Mouse (Mus musculus): ENCODE measurements around the gene Gm37419. TPM values are rescaled to one million over a fixed set of nuclear protein-coding genes. Genes with fewer than 3 reads are reported as not detected.

The Gm37419 gene
- not detected in 2 replicates for polyA plus RNA-seq (2015; fragmentation: Nextera tagmentation; extraction: Ambion mirVana)

GRCm38 (mm10) chr16:23988466-23989208 lies at the start of gene Gm37419, which contains the start of gene Bcl6:
TSS of gene Gm37419 (plus strand) at chr16:23988482.
TSS of gene Bcl6 (minus strand) at chr16:23988852.
- H3K27ac ChIP-seq (ENCODE audit: low read length) = peak within 1 kb of the TSS; percentile 96
- no peaks in the 10 kb centered on the region for H3K36me3 ChIP-seq (ENCODE audit: control insufficient read depth, insufficient read depth)
- H3K4me3 ChIP-seq (ENCODE audit: low read length) = peak within 1 kb of the TSS; percentile 91
- H3K9me3 ChIP-seq (replicated peaks; ENCODE audit: control insufficient read depth, low read length) = no peaks in the 10 kb centered on the region
- under 1% methylated on average over 68 of the region's 68 CpGs for WGBS
- H3K27me3 ChIP-seq (ENCODE audit: control insufficient read depth, insufficient read depth, low read length) = no peaks in the 10 kb centered on the region
- ATAC-seq (replicated peaks; ENCODE audit: extremely low read depth, insufficient read depth, low FRiP score) = peak; percentile 79
- H3K9ac ChIP-seq (ENCODE audit: low read length) = peak within 1 kb of the TSS; percentile 98
- peak within 1 kb of the TSS; percentile 98 for H3K4me2 ChIP-seq (ENCODE audit: low read depth, low read length)
- peaks cover 38% of the 10 kb centered on the region for H3K4me1 ChIP-seq (ENCODE audit: control insufficient read depth, insufficient read depth, low read length)

DNA sequence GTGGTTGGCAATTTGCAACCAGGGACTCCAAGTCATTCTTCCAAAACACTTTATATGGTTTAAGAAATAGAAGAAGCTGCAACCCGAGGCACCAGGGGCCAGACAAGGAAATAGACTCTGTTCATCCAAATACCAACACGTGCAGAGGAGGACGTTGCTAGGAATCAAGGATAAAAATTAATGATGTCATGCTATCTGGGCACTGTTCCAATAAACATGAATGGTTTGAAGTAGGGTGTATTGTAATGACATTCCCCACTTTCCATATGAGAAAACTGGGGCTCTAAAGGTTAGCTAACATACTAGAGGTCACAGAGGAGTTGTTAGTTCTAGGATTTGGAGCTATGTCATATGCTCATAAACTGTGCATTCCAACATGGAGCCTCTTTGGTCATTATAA lies 43.5 kb upstream of the Gm37419 start:
- Histone ChIP-seq H3K4me2 (ENCODE audit: low read depth, low read length) (no peak overlapping the region), H3K36me3 (ENCODE audit: control insufficient read depth, insufficient read depth) (no peaks in the 10 kb centered on the region), H3K4me1 (ENCODE audit: control insufficient read depth, insufficient read depth, low read length) (no peaks in the 10 kb centered on the region), H3K9me3 (replicated peaks; ENCODE audit: control insufficient read depth, low read length) (no peaks in the 10 kb centered on the region), H3K4me3 (ENCODE audit: low read length) (no peak overlapping the region), H3K27me3 (ENCODE audit: control insufficient read depth, insufficient read depth, low read length) (no peaks in the 10 kb centered on the region), H3K9ac (ENCODE audit: low read length) (no peak overlapping the region), H3K27ac (ENCODE audit: low read length) (no peak overlapping the region)
- WGBS = 12% methylated on average over 3 of the region's 3 CpGs
- no peak for ATAC-seq (replicated peaks; ENCODE audit: extremely low read depth, insufficient read depth, low FRiP score)

DNA sequence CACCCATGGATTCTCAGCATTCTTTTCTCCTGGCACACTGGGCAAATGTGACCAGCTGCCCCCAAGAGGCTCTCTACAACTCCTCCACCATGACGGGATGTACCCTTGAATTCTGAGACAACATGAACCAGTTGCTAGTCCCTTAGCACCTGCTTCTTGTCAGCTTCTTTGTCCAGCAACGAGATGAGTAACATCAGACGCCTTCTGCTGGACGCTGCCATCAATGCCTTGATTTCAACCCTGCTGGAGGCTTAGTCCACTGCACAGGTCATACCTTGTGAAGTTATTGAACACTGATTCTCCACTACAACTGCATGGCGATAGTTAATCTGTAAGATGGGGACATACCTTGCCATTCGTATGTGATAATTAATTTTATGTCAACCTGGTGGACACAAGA lies 40.6 kb upstream of the Gm37419 start:
- H3K27ac ChIP-seq (ENCODE audit: low read length) = no peak overlapping the region
- ATAC-seq (replicated peaks; ENCODE audit: extremely low read depth, insufficient read depth, low FRiP score) = no peak
- H3K27me3 ChIP-seq (ENCODE audit: control insufficient read depth, insufficient read depth, low read length) = no peaks in the 10 kb centered on the region
- no peaks in the 10 kb centered on the region for H3K4me1 ChIP-seq (ENCODE audit: control insufficient read depth, insufficient read depth, low read length)
- H3K4me3 ChIP-seq (ENCODE audit: low read length) = no peak overlapping the region
- H3K36me3 ChIP-seq (ENCODE audit: control insufficient read depth, insufficient read depth) = no peaks in the 10 kb centered on the region
- 79% methylated on average over 6 of the region's 6 CpGs for WGBS
- no peaks in the 10 kb centered on the region for H3K9me3 ChIP-seq (replicated peaks; ENCODE audit: control insufficient read depth, low read length)
- H3K4me2 ChIP-seq (ENCODE audit: low read depth, low read length) = no peak overlapping the region
- no peak overlapping the region for H3K9ac ChIP-seq (ENCODE audit: low read length)

GRCm38 (mm10) chr16:23952101-23952727 lies 36.1 kb upstream of the Gm37419 start:
- Histone ChIP-seq H3K4me1 (ENCODE audit: control insufficient read depth, insufficient read depth, low read length) (no peaks in the 10 kb centered on the region), H3K4me2 (ENCODE audit: low read depth, low read length) (no peak overlapping the region), H3K27ac (ENCODE audit: low read length) (no peak overlapping the region), H3K9me3 (replicated peaks; ENCODE audit: control insufficient read depth, low read length) (no peaks in the 10 kb centered on the region), H3K4me3 (ENCODE audit: low read length) (no peak overlapping the region), H3K27me3 (ENCODE audit: control insufficient read depth, insufficient read depth, low read length) (no peaks in the 10 kb centered on the region), H3K9ac (ENCODE audit: low read length) (no peak overlapping the region), H3K36me3 (ENCODE audit: control insufficient read depth, insufficient read depth) (no peaks in the 10 kb centered on the region)
- WGBS = 69% methylated on average over 4 of the region's 4 CpGs
- ATAC-seq (replicated peaks; ENCODE audit: extremely low read depth, insufficient read depth, low FRiP score) = no peak

DNA sequence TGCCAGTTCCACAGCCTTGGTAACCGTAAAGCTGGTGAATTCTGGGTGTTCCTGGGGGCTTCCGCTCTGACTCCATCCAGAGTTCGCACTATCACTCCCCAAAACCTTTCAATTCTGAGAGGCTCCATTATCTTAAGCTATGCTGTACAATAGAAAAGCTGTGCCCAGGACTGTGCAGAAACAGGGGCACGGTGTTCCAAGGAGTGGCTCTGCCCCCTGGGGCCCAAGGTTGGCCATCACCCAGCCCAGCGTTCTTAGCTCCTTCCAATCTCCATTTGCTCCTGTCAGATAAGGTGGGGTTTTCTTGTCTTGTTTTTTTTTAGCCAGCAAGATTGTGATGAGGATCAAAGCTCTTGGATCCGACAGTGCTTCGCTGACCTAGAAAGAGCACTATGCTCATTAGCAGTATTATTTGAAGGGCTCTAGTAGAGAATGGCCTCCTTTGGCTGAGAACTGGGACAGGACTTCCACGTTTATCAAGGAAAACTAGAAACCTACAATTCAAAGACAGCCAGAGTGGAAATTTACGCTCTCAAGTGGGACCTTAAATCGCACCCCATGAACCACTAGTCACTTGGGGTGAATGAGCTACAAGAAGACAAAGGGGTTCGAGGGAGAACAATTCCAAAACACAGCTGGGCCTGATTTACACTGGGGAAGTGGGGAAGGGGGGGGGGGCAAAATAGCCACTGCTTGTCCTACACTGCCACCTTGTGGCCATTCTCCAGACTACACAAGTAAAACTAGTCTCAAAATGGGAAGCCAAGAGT lies 34.9 kb upstream of the Gm37419 start:
- H3K4me1 ChIP-seq (ENCODE audit: control insufficient read depth, insufficient read depth, low read length) = no peaks in the 10 kb centered on the region
- no peak overlapping the region for H3K9ac ChIP-seq (ENCODE audit: low read length)
- no peak overlapping the region for H3K4me2 ChIP-seq (ENCODE audit: low read depth, low read length)
- H3K27ac ChIP-seq (ENCODE audit: low read length) = no peak overlapping the region
- H3K4me3 ChIP-seq (ENCODE audit: low read length) = no peak overlapping the region
- H3K27me3 ChIP-seq (ENCODE audit: control insufficient read depth, insufficient read depth, low read length) = no peaks in the 10 kb centered on the region
- 38% methylated on average over 11 of the region's 11 CpGs for WGBS
- H3K36me3 ChIP-seq (ENCODE audit: control insufficient read depth, insufficient read depth) = no peaks in the 10 kb centered on the region
- ATAC-seq (replicated peaks; ENCODE audit: extremely low read depth, insufficient read depth, low FRiP score) = no peak
- no peaks in the 10 kb centered on the region for H3K9me3 ChIP-seq (replicated peaks; ENCODE audit: control insufficient read depth, low read length)

GRCm38 (mm10) chr16:23953959-23954260 lies 34.4 kb upstream of the Gm37419 start:
- Histone ChIP-seq H3K9ac (ENCODE audit: low read length) (no peak overlapping the region), H3K27me3 (ENCODE audit: control insufficient read depth, insufficient read depth, low read length) (no peaks in the 10 kb centered on the region), H3K36me3 (ENCODE audit: control insufficient read depth, insufficient read depth) (no peaks in the 10 kb centered on the region), H3K4me2 (ENCODE audit: low read depth, low read length) (no peak overlapping the region), H3K4me1 (ENCODE audit: control insufficient read depth, insufficient read depth, low read length) (no peaks in the 10 kb centered on the region), H3K9me3 (replicated peaks; ENCODE audit: control insufficient read depth, low read length) (no peaks in the 10 kb centered on the region), H3K27ac (ENCODE audit: low read length) (no peak overlapping the region), H3K4me3 (ENCODE audit: low read length) (no peak overlapping the region)
- WGBS = 0% methylated on average over 1 of the region's 1 CpGs
- ATAC-seq (replicated peaks; ENCODE audit: extremely low read depth, insufficient read depth, low FRiP score) = no peak

DNA sequence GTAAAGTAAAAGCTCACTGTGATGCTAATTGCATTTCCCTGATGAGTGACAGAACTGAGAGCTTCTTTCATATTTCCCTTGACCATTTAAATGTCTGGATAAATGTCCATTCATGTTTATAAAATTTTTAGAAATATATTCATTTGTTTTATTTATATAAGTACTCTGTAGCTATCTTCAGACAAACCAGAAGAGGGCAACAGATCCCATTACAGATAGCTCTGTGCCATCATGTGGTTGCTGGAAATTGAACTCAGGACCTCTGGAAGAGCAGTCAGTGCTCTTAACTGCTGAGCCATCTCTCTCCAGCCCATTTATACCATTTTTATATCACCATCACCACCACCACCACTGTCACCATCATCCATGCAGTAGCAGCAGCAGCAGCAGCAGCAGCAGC lies 29.3 kb upstream of the Gm37419 start:
- Histone ChIP-seq H3K4me2 (ENCODE audit: low read depth, low read length) (no peak overlapping the region), H3K9me3 (replicated peaks; ENCODE audit: control insufficient read depth, low read length) (no peaks in the 10 kb centered on the region), H3K36me3 (ENCODE audit: control insufficient read depth, insufficient read depth) (no peaks in the 10 kb centered on the region), H3K4me3 (ENCODE audit: low read length) (no peak overlapping the region), H3K27me3 (ENCODE audit: control insufficient read depth, insufficient read depth, low read length) (no peaks in the 10 kb centered on the region), H3K9ac (ENCODE audit: low read length) (no peak overlapping the region), H3K4me1 (ENCODE audit: control insufficient read depth, insufficient read depth, low read length) (no peaks in the 10 kb centered on the region), H3K27ac (ENCODE audit: low read length) (no peak overlapping the region)
- no peak for ATAC-seq (replicated peaks; ENCODE audit: extremely low read depth, insufficient read depth, low FRiP score)

DNA sequence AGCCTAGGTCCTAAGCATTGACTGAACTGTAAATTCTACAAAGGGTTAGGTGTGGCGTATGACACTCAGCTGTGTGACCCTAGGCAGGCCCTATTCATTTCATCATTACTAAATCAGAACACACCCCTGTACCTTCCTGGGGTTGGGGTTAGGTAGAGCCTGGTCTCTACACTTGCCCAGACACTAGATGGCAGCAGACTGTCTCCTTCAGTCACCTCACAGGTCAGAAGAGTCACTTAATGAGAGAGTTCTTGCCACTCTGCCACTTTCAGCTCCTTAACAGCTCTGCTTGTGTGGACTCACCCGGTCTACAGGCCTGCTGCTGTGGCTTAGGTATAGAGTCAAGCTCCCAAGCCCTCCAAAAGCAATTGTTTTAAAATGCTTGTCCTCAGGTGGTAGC lies 25.9 kb upstream of the Gm37419 start:
- Histone ChIP-seq H3K27ac (ENCODE audit: low read length) (no peak overlapping the region), H3K36me3 (ENCODE audit: control insufficient read depth, insufficient read depth) (peaks cover 3% of the 10 kb centered on the region), H3K4me3 (ENCODE audit: low read length) (no peak overlapping the region), H3K4me2 (ENCODE audit: low read depth, low read length) (no peak overlapping the region), H3K4me1 (ENCODE audit: control insufficient read depth, insufficient read depth, low read length) (peaks cover 6% of the 10 kb centered on the region; the same call in 1 of the 2 replicates), H3K27me3 (ENCODE audit: control insufficient read depth, insufficient read depth, low read length) (no peaks in the 10 kb centered on the region), H3K9ac (ENCODE audit: low read length) (no peak overlapping the region), H3K9me3 (replicated peaks; ENCODE audit: control insufficient read depth, low read length) (no peaks in the 10 kb centered on the region)
- 74% methylated on average over 2 of the region's 2 CpGs for WGBS
- no peak; the same call in 1 of the 2 replicates for ATAC-seq (replicated peaks; ENCODE audit: extremely low read depth, insufficient read depth, low FRiP score)

Measured in heart, embryonic 16.5 days (tissue).